Mouse (Mus musculus) MEL (cell line): ENCODE results near the gene Trp53bp1.

Source experiments
- CTCF ChIP-seq, 3 experiments: IDR thresholded peaks in 2 of 3; conservative IDR thresholded peaks in 1 of 3; 2 replicates each; pipeline ENCODE4 v1.5.1; 2011 to 2012; ENCODE audit warnings: low read length in 3 of 3, low read depth in 2 of 3, mild to moderate bottlenecking in 2 of 3, improper control_type of control experiment in 1 of 3, inconsistent platforms in 1 of 3, mixed read lengths in 1 of 3, moderate library complexity in 1 of 3; ENCODE audit not compliant: control insufficient read depth in 1 of 3, insufficient read depth in 1 of 3, poor library complexity in 1 of 3, severe bottlenecking in 1 of 3
- ELF1 ChIP-seq: IDR thresholded peaks from 2 replicates; pipeline ENCODE4 v1.6.1; 2014; ENCODE audit warnings: low read depth, mild to moderate bottlenecking, inconsistent platforms, low read length, improper control_type of control experiment, moderate library complexity
- EP300 ChIP-seq, 2 experiments: IDR thresholded peaks; 2 replicates each; pipeline ENCODE4 v1.6.1; 2011; ENCODE audit warnings: improper control_type of control experiment in 2 of 2, low read length in 2 of 2, low read depth in 1 of 2, mild to moderate bottlenecking in 1 of 2
- GATA1 ChIP-seq: IDR thresholded peaks from 2 replicates; pipeline ENCODE4 v1.6.1; 2011; ENCODE audit warnings: low read depth, low read length, improper control_type of control experiment
- POLR2A ChIP-seq, 2 experiments: IDR thresholded peaks; 2 replicates each; pipeline ENCODE4 v1.6.1; 2011 to 2012; ENCODE audit warnings: low read length in 2 of 2, mild to moderate bottlenecking in 2 of 2, control low read depth in 1 of 2, improper control_type of control experiment in 1 of 2, low read depth in 1 of 2, moderate library complexity in 1 of 2; ENCODE audit not compliant: control insufficient read depth in 1 of 2, insufficient read depth in 1 of 2, poor library complexity in 1 of 2
- RAD21 ChIP-seq: IDR thresholded peaks from 2 replicates; pipeline ENCODE4 v1.6.1; 2011; ENCODE audit warnings: mild to moderate bottlenecking, low read depth, low read length, improper control_type of control experiment
- RCOR1 ChIP-seq: IDR thresholded peaks from 2 replicates; pipeline ENCODE4 v1.6.1; 2012; ENCODE audit warnings: low read depth, mild to moderate bottlenecking, inconsistent platforms, low read length, improper control_type of control experiment
- SMC3 ChIP-seq: IDR thresholded peaks from 2 replicates; pipeline ENCODE4 v1.6.1; 2011; ENCODE audit warnings: low read depth, low read length, improper control_type of control experiment
- TAL1 ChIP-seq: IDR thresholded peaks from 2 replicates; pipeline ENCODE4 v1.6.1; 2012; ENCODE audit warnings: mild to moderate bottlenecking, inconsistent platforms, low read length, moderate library complexity, mixed read lengths
- TBP ChIP-seq: IDR thresholded peaks from 2 replicates; pipeline ENCODE4 v1.8.0; 2011; ENCODE audit warnings: low read depth, low read length, improper control_type of control experiment
- UBTF ChIP-seq: IDR thresholded peaks from 2 replicates; pipeline ENCODE4 v1.6.1; 2012; ENCODE audit warnings: low read depth, mild to moderate bottlenecking, inconsistent platforms, low read length, improper control_type of control experiment, moderate library complexity, borderline replicate concordance; ENCODE audit not compliant: insufficient read depth
- ZNF384 ChIP-seq: IDR thresholded peaks from 2 replicates; pipeline ENCODE4 v1.6.1; 2012; ENCODE audit warnings: low read depth, mild to moderate bottlenecking, inconsistent platforms, low read length, improper control_type of control experiment

- no peak for TF ChIP-seq RCOR1
- TF ChIP-seq ELF1: no peak
- no peak for TF ChIP-seq CTCF (IDR thresholded peaks at IDR 0.05 in 2 of 3, conservative IDR thresholded peaks at IDR 0.05 in 1 of 3; ENCODE audit: control insufficient read depth in 1 of 3, insufficient read depth in 1 of 3, low read depth in 2 of 3, low read length in 3 of 3, poor library complexity in 1 of 3, severe bottlenecking in 1 of 3)
- TF ChIP-seq GATA1: no peak
- no peak for TF ChIP-seq ZNF384
- TF ChIP-seq TAL1: no peak
- no peak for TF ChIP-seq POLR2A (IDR thresholded peaks at IDR 0.05; ENCODE audit: control insufficient read depth in 1 of 2, insufficient read depth in 1 of 2, low read depth in 1 of 2, low read length in 2 of 2, poor library complexity in 1 of 2)
- no peak for TF ChIP-seq EP300 (IDR thresholded peaks at IDR 0.05; ENCODE audit: low read depth in 1 of 2, low read length in 2 of 2)
- no peak for TF ChIP-seq RAD21
- TF ChIP-seq UBTF: no peak
- TF ChIP-seq TBP: no peak
- TF ChIP-seq SMC3: no peak
Measured at GRCm38 (mm10) chr2:121244099-121244498, 27.1 kb downstream of the Trp53bp1 start.
